9 mouse cellular contexts compared by ENCODE assay signal in genomic region chr1:170612968-170613872, GRCm38 (mm10). TPM values are rescaled to one million over a fixed set of nuclear protein-coding genes. Genes with fewer than 3 reads are reported as not detected.
DNase-seq lines count a peak whose midpoint lies in the region; ATAC-seq lines count a peak whose summit lies in the region.
"Had no signal": no experiment of that assay in that cellular context is flagged by ENCODE, and none has a peak within 500 bp of the region (broad histone marks: within the 10 kb centered on the region; RNA-seq: fewer than 3 reads in every experiment).

No protein-coding gene starts in this region.

- peak; percentile 70 for DNase-seq in adipocyte (ENCODE audit: low spot score)
- peak; percentile 89 to 90 for DNase-seq in cerebellum, postnatal 14 days
- DNase-seq in frontal cortex, adult 2 months (ENCODE audit: extremely low spot score in 1 of 2, low spot score in 1 of 2), result peak; percentile 35 to 86
- DNase-seq in left cerebral cortex, adult 11 months (ENCODE audit: low spot score), result peak; percentile 47
- DNase-seq in lung, postnatal 4 days, result peak; percentile 63 to 82
- DNase-seq in right cerebral cortex, adult 18-20 months, result peak; percentile 65
- no peak for DNase-seq in T-cell, adult 2 months (ENCODE audit: low spot score)

- no peak overlapping the region for H3K4me3 ChIP-seq in hindbrain, embryonic 16.5 days (ENCODE audit: low read length)
- H3K4me3 ChIP-seq: liver, embryonic 15.5 days had no signal

- no peak overlapping the region for H3K4me2 ChIP-seq in hindbrain, embryonic 16.5 days (ENCODE audit: low read length)
- H3K4me2 ChIP-seq: liver, embryonic 15.5 days had no signal

- H3K36me3 ChIP-seq in hindbrain, embryonic 16.5 days (ENCODE audit: control insufficient read depth, insufficient read depth, low read length), result no peaks in the 10 kb centered on the region
- H3K36me3 ChIP-seq: liver, embryonic 15.5 days had no signal

- H3K9ac ChIP-seq in hindbrain, embryonic 16.5 days (ENCODE audit: low read depth, low read length), result no peak overlapping the region
- H3K9ac ChIP-seq: liver, embryonic 15.5 days had no signal

- H3K27ac ChIP-seq in hindbrain, embryonic 16.5 days (ENCODE audit: low read depth, low read length), result no peak overlapping the region

- no peaks in the 10 kb centered on the region for H3K9me3 ChIP-seq in hindbrain, embryonic 16.5 days (ENCODE audit: control insufficient read depth, low read length)
- H3K9me3 ChIP-seq: liver, embryonic 15.5 days had no signal

- no peaks in the 10 kb centered on the region for H3K27me3 ChIP-seq in hindbrain, embryonic 16.5 days (replicated peaks; ENCODE audit: control insufficient read depth, insufficient read depth, low read length)
- H3K27me3 ChIP-seq: liver, embryonic 15.5 days had no signal

- ATAC-seq in hindbrain, embryonic 16.5 days, result peak; percentile 97

- H3K4me1 ChIP-seq in hindbrain, embryonic 16.5 days (ENCODE audit: control insufficient read depth, insufficient read depth, low read depth, low read length), result no peaks in the 10 kb centered on the region

- 60% methylated on average over 18 of the region's 18 CpGs for WGBS in hindbrain, embryonic 16.5 days

RNA-seq across cellular contexts. Expression of gene Nos1ap, which starts 23.6 kb away (rescaled TPM):
- polyA plus RNA-seq in frontal cortex, adult 2 months (2012; rRNA removed), result 93.5 and 99.6 TPM in 2 replicates
- 14.8 and 17.1 TPM in 2 replicates for polyA plus RNA-seq in hindbrain, embryonic 16.5 days (2015; fragmentation: Nextera tagmentation; extraction: Ambion mirVana)

RNA-seq across cellular contexts. Expression of gene Olfml2b, which starts 31.1 kb away (rescaled TPM):
- polyA plus RNA-seq in frontal cortex, adult 2 months (2012; rRNA removed), result 2.4 and 3.2 TPM in 2 replicates
- polyA plus RNA-seq in hindbrain, embryonic 16.5 days (2015; fragmentation: Nextera tagmentation; extraction: Ambion mirVana), result 4.4 and 7.0 TPM in 2 replicates
